Mouse (Mus musculus) heart, postnatal 0 days (tissue): ENCODE measurements around the gene Cdip1. TPM values are rescaled to one million over a fixed set of nuclear protein-coding genes. Genes with fewer than 3 reads are reported as not detected.

Experiments used
- ATAC-seq: fragments of 200-750 bp; cut with Nextera tagmentation; 2 replicates; pipeline ENCODE4 v1.8.0; 2017; ENCODE audit warnings: low read depth, moderate number of reproducible peaks, moderate library complexity; ENCODE audit not compliant: insufficient read depth
- DNase-seq: peaks from one replicate; pipeline ENCODE4 v3.0.0-alpha.2; 2016; ENCODE audit warnings: low spot score
- H3K27ac ChIP-seq: fragments of 300-500 bp; sonication (generic); 2 replicates; pipeline ENCODE4 v1.5.1; 2014; ENCODE audit warnings: low read depth, mild to moderate bottlenecking
- H3K27me3 ChIP-seq: fragments of 300-500 bp; sonication (generic); 2 replicates; pipeline ENCODE4 v1.6.1; 2014; ENCODE audit warnings: low read length, mixed read lengths; ENCODE audit not compliant: control insufficient read depth, insufficient read depth
- H3K36me3 ChIP-seq: fragments of 300-500 bp; sonication (generic); replicated peaks from 2 replicates; pipeline ENCODE4 v1.6.1; 2014; ENCODE audit warnings: low read length, mixed read lengths; ENCODE audit not compliant: control insufficient read depth, insufficient read depth
- H3K4me1 ChIP-seq: fragments of 300-500 bp; sonication (generic); 2 replicates; pipeline ENCODE4 v1.6.1; 2014; ENCODE audit warnings: antibody characterized with exemption; ENCODE audit not compliant: control insufficient read depth, insufficient read depth
- H3K4me2 ChIP-seq: fragments of 300-500 bp; sonication (generic); 2 replicates; pipeline ENCODE4 v1.6.1; 2014; ENCODE audit warnings: low read depth, mild to moderate bottlenecking, low read length, moderate library complexity
- H3K4me3 ChIP-seq: fragments of 300-500 bp; sonication (generic); 2 replicates; pipeline ENCODE4 v1.5.1; 2014; ENCODE audit warnings: low read depth, low read length
- H3K9ac ChIP-seq: fragments of 300-500 bp; sonication (generic); replicated peaks from 2 replicates; pipeline ENCODE4 v1.6.1; 2014; ENCODE audit warnings: low read depth, low read length, mixed read lengths
- H3K9me3 ChIP-seq: fragments of 300-500 bp; sonication (generic); replicated peaks from 2 replicates; pipeline ENCODE4 v1.6.1; 2016; ENCODE audit warnings: low read length; ENCODE audit not compliant: control insufficient read depth
- CTCF ChIP-seq: IDR thresholded peaks from 2 replicates; pipeline ENCODE4 v1.5.1; 2016; ENCODE audit warnings: antibody characterized with exemption, control low read depth, low read depth
- EP300 ChIP-seq: IDR thresholded peaks from 2 replicates; pipeline ENCODE4 v1.6.1; 2016; ENCODE audit warnings: antibody characterized with exemption, low read depth
- WGBS: fragments of 180-500 bp; shearing (Covaris S2); extraction: QIAGEN DNeasy Blood & Tissue Kit; methylation state at CpG from one replicate; pipeline ENCODE4 v1.1.7; 2014; 5-methylcytosine and 5-hydroxymethylcytosine counted together
- polyA plus RNA-seq: library from polyadenylated mRNA; unstranded; fragments of >200 nt; fragmentation: Nextera tagmentation; extraction: Ambion mirVana; gene quantifications from 2 replicates; pipeline ENCODE4 v1.2.1, GENCODE M21; 2015
- total RNA-seq: library from RNA; depleted of rRNA; stranded (reverse); fragments of >200 nt; gene quantifications from 2 replicates; pipeline ENCODE4 v1.2.3, GENCODE M21; 2014; ENCODE audit warnings: low replicate concordance

The Cdip1 gene
- total and polyA plus RNA-seq, 2 experiments from 2014 or later = 123 to 149 TPM

- H3K27me3 ChIP-seq = no peaks in the 10 kb centered on the region
- no peak overlapping the region for H3K4me2 ChIP-seq
- H3K9me3 ChIP-seq = no peaks in the 10 kb centered on the region
- ATAC-seq (no peak; the same call in 1 of the 2 replicates), DNase-seq (no peak)
- peaks cover 67% of the 10 kb centered on the region for H3K36me3 ChIP-seq
- peaks cover 16% of the 10 kb centered on the region for H3K4me1 ChIP-seq
- WGBS = 92% methylated on average over 5 of the region's 5 CpGs
- H3K4me3 ChIP-seq = no peak overlapping the region
- H3K27ac ChIP-seq = no peak overlapping the region
- TF ChIP-seq EP300 (no peak), CTCF (no peak)
- no peak overlapping the region for H3K9ac ChIP-seq
Observed at GRCm38 (mm10) chr16:4768719-4769118, 21.4 kb downstream of the Cdip1 start.

DNA sequence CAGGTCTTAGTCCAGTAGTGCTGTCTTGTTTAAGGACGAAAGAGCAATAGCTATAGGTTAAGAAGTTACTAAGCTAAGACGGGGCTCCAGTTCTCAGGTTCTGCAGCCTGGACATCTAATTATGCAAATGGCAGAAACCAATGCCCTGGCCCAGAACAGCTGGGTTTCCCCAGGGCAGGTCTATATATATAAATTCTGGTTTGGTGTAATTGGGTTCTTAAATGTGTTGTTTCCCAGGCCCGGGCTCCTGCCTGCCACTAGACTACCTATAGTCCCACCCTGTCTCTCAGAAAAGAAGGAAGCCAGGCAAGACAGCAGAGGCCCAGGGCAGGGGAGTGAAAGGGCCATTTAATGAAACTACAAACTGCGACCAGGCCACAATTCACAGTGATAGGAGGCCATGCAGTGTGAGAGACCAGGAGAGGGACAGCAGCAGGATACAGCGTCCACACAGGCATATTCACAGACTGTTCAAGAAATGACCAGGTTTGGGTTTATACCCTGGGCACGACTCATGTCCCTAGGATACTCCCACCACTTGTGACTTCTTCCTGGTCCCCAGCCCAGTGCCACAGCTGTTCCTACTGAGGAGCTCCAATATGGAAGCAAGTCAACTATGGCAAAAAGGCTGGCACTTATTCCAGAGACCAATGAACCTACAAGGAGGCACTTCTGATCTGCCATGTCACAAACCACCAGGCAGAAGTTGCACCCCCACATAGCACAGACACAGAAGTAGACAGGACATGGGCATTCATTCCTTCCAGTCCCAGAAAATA, 22.9 kb downstream of the Cdip1 start:
- DNase-seq (no peak), ATAC-seq (no peak)
- no peak overlapping the region for H3K4me3 ChIP-seq
- WGBS = 78% methylated on average over 6 of the region's 6 CpGs
- H3K27me3 ChIP-seq = no peaks in the 10 kb centered on the region
- no peaks in the 10 kb centered on the region for H3K9me3 ChIP-seq
- H3K9ac ChIP-seq = no peak overlapping the region
- peaks cover 77% of the 10 kb centered on the region for H3K36me3 ChIP-seq
- peaks cover 4% of the 10 kb centered on the region; the same call in 1 of the 2 replicates for H3K4me1 ChIP-seq
- TF ChIP-seq EP300 (no peak), CTCF (no peak)
- H3K4me2 ChIP-seq = no peak overlapping the region
- H3K27ac ChIP-seq = no peak overlapping the region

GRCm38 (mm10) chr16:4765852-4766251, 24.2 kb downstream of the Cdip1 start:
- no peak overlapping the region for H3K9ac ChIP-seq
- no peak for DNase-seq
- no peak overlapping the region for H3K4me2 ChIP-seq
- peaks cover 77% of the 10 kb centered on the region for H3K36me3 ChIP-seq
- H3K27ac ChIP-seq = no peak overlapping the region
- no peaks in the 10 kb centered on the region for H3K9me3 ChIP-seq
- 77% methylated on average over 2 of the region's 2 CpGs for WGBS
- no peak overlapping the region for H3K4me3 ChIP-seq
- ATAC-seq = no peak
- no peak for TF ChIP-seq CTCF
- no peak for TF ChIP-seq EP300
- H3K4me1 ChIP-seq = no peaks in the 10 kb centered on the region
- H3K27me3 ChIP-seq = no peaks in the 10 kb centered on the region

- 23% methylated on average over 2 of the region's 2 CpGs for WGBS
- ATAC-seq (peak; percentile 70; the same call in 1 of the 2 replicates), DNase-seq (peak; percentile 77)
- no peak overlapping the region for H3K27ac ChIP-seq
- no peaks in the 10 kb centered on the region for H3K27me3 ChIP-seq
- no peak for TF ChIP-seq EP300
- peak; percentile 73 for TF ChIP-seq CTCF
- no peak overlapping the region for H3K4me2 ChIP-seq
- H3K9me3 ChIP-seq = no peaks in the 10 kb centered on the region
- no peak overlapping the region for H3K4me3 ChIP-seq
- H3K36me3 ChIP-seq = peaks cover 52% of the 10 kb centered on the region
- H3K9ac ChIP-seq = no peak overlapping the region
- no peaks in the 10 kb centered on the region for H3K4me1 ChIP-seq
Observed at GRCm38 (mm10) chr16:4763276-4763675, 26.8 kb downstream of the Cdip1 start.

DNA sequence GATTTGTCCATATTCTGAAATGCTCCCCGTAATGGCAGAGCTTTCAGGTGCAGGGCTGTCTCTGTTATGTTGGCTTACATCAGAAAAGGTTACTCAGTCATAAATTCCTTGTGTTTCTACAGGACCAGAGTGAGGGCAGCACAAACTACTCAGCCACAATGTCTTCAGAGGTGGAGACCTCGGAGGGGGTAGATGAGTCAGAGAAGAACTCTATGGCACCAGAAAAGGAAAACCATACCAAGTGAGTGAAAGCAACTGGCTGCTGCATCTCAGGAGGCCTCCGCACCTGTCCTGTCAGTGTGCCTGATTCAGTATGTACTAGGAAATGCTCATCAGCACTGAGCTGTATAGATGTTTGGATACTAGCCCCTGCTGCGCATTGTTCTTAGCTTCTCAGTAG, 27.7 kb downstream of the Cdip1 start:
- Histone ChIP-seq H3K4me1 (peaks cover 3% of the 10 kb centered on the region; the same call in 1 of the 2 replicates), H3K4me2 (no peak overlapping the region), H3K4me3 (no peak overlapping the region), H3K27ac (no peak overlapping the region), H3K27me3 (no peaks in the 10 kb centered on the region), H3K36me3 (peaks cover 45% of the 10 kb centered on the region), H3K9ac (no peak overlapping the region), H3K9me3 (no peaks in the 10 kb centered on the region)
- WGBS = 75% methylated on average over 4 of the region's 4 CpGs
- DNase-seq = no peak
- no peak for ATAC-seq
- no peak for TF ChIP-seq CTCF
- TF ChIP-seq EP300 = no peak
